Mouse (Mus musculus) embryonic facial prominence, embryonic 14.5 days (tissue): Measurements from ENCODE around the gene C8g. TPM values are rescaled to one million over a fixed set of nuclear protein-coding genes. Genes with fewer than 3 reads are reported as not detected.
A peak's percentile ranks its signal among the peaks of the same experiment; 100 is the strongest.

Experiments
- ATAC-seq: fragments of 200-750 bp; cut with Nextera tagmentation; 2 replicates; pipeline ENCODE4 v1.8.0; 2017; ENCODE audit warnings: low read depth, moderate number of reproducible peaks, moderate TSS enrichment
- DNase-seq: peaks from one replicate; pipeline ENCODE4 v3.0.0-alpha.2; 2015; ENCODE audit warnings: low spot score
- H3K27ac ChIP-seq: fragments of 300-500 bp; sonication (generic); replicated peaks from 2 replicates; pipeline ENCODE4 v1.5.1; 2014; ENCODE audit warnings: low read depth, mild to moderate bottlenecking, low read length, moderate library complexity
- H3K27me3 ChIP-seq: fragments of 300-500 bp; sonication (generic); replicated peaks from 2 replicates; pipeline ENCODE4 v1.6.1; 2014; ENCODE audit warnings: low read length; ENCODE audit not compliant: control insufficient read depth, insufficient read depth
- H3K36me3 ChIP-seq: fragments of 300-500 bp; sonication (generic); 2 replicates; pipeline ENCODE4 v1.6.1; 2014; ENCODE audit warnings: low read length, mixed read lengths; ENCODE audit not compliant: control insufficient read depth, insufficient read depth
- H3K4me1 ChIP-seq: fragments of 300-500 bp; sonication (generic); 2 replicates; pipeline ENCODE4 v1.6.1; 2014; ENCODE audit warnings: antibody characterized with exemption, low read length; ENCODE audit not compliant: control insufficient read depth, insufficient read depth
- H3K4me2 ChIP-seq: fragments of 300-500 bp; sonication (generic); 2 replicates; pipeline ENCODE4 v1.6.1; 2014; ENCODE audit warnings: low read depth, mild to moderate bottlenecking, low read length, moderate library complexity, mixed read lengths
- H3K4me3 ChIP-seq: fragments of 300-500 bp; sonication (generic); 2 replicates; pipeline ENCODE4 v1.5.1; 2014; ENCODE audit warnings: low read depth, mild to moderate bottlenecking, low read length
- H3K9ac ChIP-seq: fragments of 300-500 bp; sonication (generic); 2 replicates; pipeline ENCODE4 v1.6.1; 2014; ENCODE audit warnings: low read depth, mild to moderate bottlenecking, low read length, moderate library complexity, mixed read lengths
- H3K9me3 ChIP-seq: fragments of 300-500 bp; sonication (generic); 2 replicates; pipeline ENCODE4 v1.6.1; 2016; ENCODE audit warnings: low read length; ENCODE audit not compliant: control insufficient read depth
- WGBS: fragments of 180-500 bp; shearing (Covaris S2); extraction: QIAGEN DNeasy Blood & Tissue Kit; methylation state at CpG from one replicate; pipeline ENCODE4 v1.1.7; 2014; 5-methylcytosine and 5-hydroxymethylcytosine counted together
- polyA plus RNA-seq: library from polyadenylated mRNA; unstranded; fragments of >200 nt; fragmentation: Nextera tagmentation; extraction: Ambion mirVana; gene quantifications from 2 replicates; pipeline ENCODE4 v1.2.1, GENCODE M21; 2014

C8g gene
- polyA plus RNA-seq, 1 experiment from 2014 or later, result 5.1 TPM

GRCm38 (mm10) chr2:25492988-25493387 is 8.5 kb downstream of the C8g start:
- no peak overlapping the region for H3K27ac ChIP-seq
- 81% methylated on average over 5 of the region's 5 CpGs for WGBS
- H3K36me3 ChIP-seq, result no peaks in the 10 kb centered on the region

GRCm38 (mm10) chr2:25488671-25489068 is 12.8 kb downstream of the C8g start:
- no peak overlapping the region for H3K4me2 ChIP-seq
- H3K9ac ChIP-seq, result no peak overlapping the region
- H3K4me1 ChIP-seq, result no peaks in the 10 kb centered on the region
- 73% methylated on average over 7 of the region's 7 CpGs for WGBS
- H3K9me3 ChIP-seq, result no peaks in the 10 kb centered on the region
- no peaks in the 10 kb centered on the region for H3K36me3 ChIP-seq
- H3K27ac ChIP-seq, result no peak overlapping the region
- no peaks in the 10 kb centered on the region for H3K27me3 ChIP-seq
- ATAC-seq, result no peak
- no peak for DNase-seq
- no peak overlapping the region for H3K4me3 ChIP-seq

More at GRCm38 (mm10) chr2:25492988-25493387, 8.5 kb downstream of the C8g start:
- no peaks in the 10 kb centered on the region for H3K4me1 ChIP-seq
- H3K4me3 ChIP-seq, result no peak overlapping the region
- no peaks in the 10 kb centered on the region for H3K9me3 ChIP-seq
- ATAC-seq, result no peak
- no peak overlapping the region for H3K4me2 ChIP-seq
- no peak for DNase-seq
- no peak overlapping the region for H3K9ac ChIP-seq
- H3K27me3 ChIP-seq, result no peaks in the 10 kb centered on the region

- no peak overlapping the region for H3K4me2 ChIP-seq
- 88% methylated on average over 6 of the region's 6 CpGs for WGBS
- no peaks in the 10 kb centered on the region for H3K27me3 ChIP-seq
- ATAC-seq, result no peak
- no peak for DNase-seq
- H3K9ac ChIP-seq, result no peak overlapping the region
- no peak overlapping the region for H3K27ac ChIP-seq
- H3K9me3 ChIP-seq, result no peaks in the 10 kb centered on the region
- H3K4me1 ChIP-seq, result no peaks in the 10 kb centered on the region
- H3K4me3 ChIP-seq, result no peak overlapping the region
- no peaks in the 10 kb centered on the region for H3K36me3 ChIP-seq
These were observed 13.4 kb downstream of the C8g start for GRCm38 (mm10) chr2:25487965-25488670.

GRCm38 (mm10) chr2:25484901-25485647 is 16.4 kb downstream of the C8g start:
- DNase-seq (no peak), ATAC-seq (no peak)
- Histone ChIP-seq H3K27ac (no peak overlapping the region), H3K9ac (no peak overlapping the region), H3K36me3 (no peaks in the 10 kb centered on the region), H3K4me2 (no peak overlapping the region), H3K4me3 (no peak overlapping the region), H3K4me1 (no peaks in the 10 kb centered on the region), H3K9me3 (no peaks in the 10 kb centered on the region), H3K27me3 (no peaks in the 10 kb centered on the region)
- WGBS, result 65% methylated on average over 11 of the region's 11 CpGs

- no peak overlapping the region for H3K4me2 ChIP-seq
- no peaks in the 10 kb centered on the region for H3K4me1 ChIP-seq
- H3K9me3 ChIP-seq, result no peaks in the 10 kb centered on the region
- peak; percentile 39 for DNase-seq
- no peak overlapping the region for H3K27ac ChIP-seq
- H3K9ac ChIP-seq, result no peak overlapping the region
- 28% methylated on average over 7 of the region's 7 CpGs for WGBS
- no peak overlapping the region for H3K4me3 ChIP-seq
- no peaks in the 10 kb centered on the region for H3K27me3 ChIP-seq
- H3K36me3 ChIP-seq, result no peaks in the 10 kb centered on the region
- no peak for ATAC-seq
These were observed 18.6 kb downstream of the C8g start for GRCm38 (mm10) chr2:25482969-25483368.

GRCm38 (mm10) chr2:25480541-25480940 is 21.0 kb downstream of the C8g start:
- Histone ChIP-seq H3K36me3 (no peaks in the 10 kb centered on the region), H3K9ac (no peak overlapping the region), H3K27me3 (no peaks in the 10 kb centered on the region), H3K4me2 (no peak overlapping the region), H3K27ac (no peak overlapping the region), H3K9me3 (no peaks in the 10 kb centered on the region), H3K4me3 (no peak overlapping the region), H3K4me1 (no peaks in the 10 kb centered on the region)
- DNase-seq, result no peak
- WGBS, result 82% methylated on average over 1 of the region's 1 CpGs
- no peak for ATAC-seq

- WGBS, result 72% methylated on average over 10 of the region's 10 CpGs
- H3K4me3 ChIP-seq, result no peak overlapping the region
- ATAC-seq (no peak), DNase-seq (peak; percentile 52)
- H3K4me1 ChIP-seq, result no peaks in the 10 kb centered on the region
- H3K9me3 ChIP-seq, result no peaks in the 10 kb centered on the region
- no peak overlapping the region for H3K9ac ChIP-seq
- H3K36me3 ChIP-seq, result no peaks in the 10 kb centered on the region
- H3K4me2 ChIP-seq, result no peak overlapping the region
- no peaks in the 10 kb centered on the region for H3K27me3 ChIP-seq
- no peak overlapping the region for H3K27ac ChIP-seq
These were observed 21.8 kb downstream of the C8g start for GRCm38 (mm10) chr2:25479551-25480311.

GRCm38 (mm10) chr2:25477967-25478675 is 23.4 kb downstream of the C8g start:
- Histone ChIP-seq H3K4me1 (no peaks in the 10 kb centered on the region), H3K4me3 (no peak overlapping the region), H3K9ac (no peak overlapping the region), H3K27ac (no peak overlapping the region), H3K27me3 (no peaks in the 10 kb centered on the region), H3K36me3 (no peaks in the 10 kb centered on the region), H3K9me3 (no peaks in the 10 kb centered on the region), H3K4me2 (no peak overlapping the region)
- DNase-seq (no peak), ATAC-seq (no peak)
- 88% methylated on average over 3 of the region's 3 CpGs for WGBS
